Mouse (Mus musculus): Measurements from ENCODE around the gene Shroom3. TPM values are rescaled to one million over a fixed set of nuclear protein-coding genes. Genes with fewer than 3 reads are reported as not detected.

The Shroom3 gene
- total RNA-seq (2022): 1 to 10 TPM in 1 of 4 experiments, under 1 TPM in 3; 0.29 to 1.0 (median 0.81) TPM

DNA sequence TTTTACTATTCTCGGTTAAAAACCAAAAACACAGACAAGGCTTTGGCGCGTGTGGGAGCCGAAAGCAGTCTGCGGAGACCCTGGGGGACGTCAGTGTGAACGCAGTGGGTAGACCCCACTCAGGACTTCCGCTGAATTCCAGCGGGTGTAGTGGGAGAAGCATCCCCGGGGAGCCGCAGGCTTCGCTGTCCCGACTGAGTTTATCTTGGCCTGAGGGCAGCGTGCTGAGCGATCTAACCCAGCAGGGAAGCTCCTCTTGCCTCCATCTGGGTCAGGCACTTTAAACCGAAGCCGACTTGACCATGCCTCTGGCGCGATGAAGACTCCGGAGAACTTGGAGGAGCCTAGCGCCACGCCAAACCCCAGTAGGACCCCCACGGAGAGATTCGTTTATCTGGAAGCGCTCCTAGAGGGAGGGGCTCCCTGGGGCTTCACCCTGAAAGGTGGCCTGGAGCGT lies at the start of gene Shroom3:
Shroom3 (plus strand) TSS at position 85 of the 457 bp plus-strand sequence.
- no peak for DNase-seq (ENCODE audit: low spot score in 2 of 2)

DNA sequence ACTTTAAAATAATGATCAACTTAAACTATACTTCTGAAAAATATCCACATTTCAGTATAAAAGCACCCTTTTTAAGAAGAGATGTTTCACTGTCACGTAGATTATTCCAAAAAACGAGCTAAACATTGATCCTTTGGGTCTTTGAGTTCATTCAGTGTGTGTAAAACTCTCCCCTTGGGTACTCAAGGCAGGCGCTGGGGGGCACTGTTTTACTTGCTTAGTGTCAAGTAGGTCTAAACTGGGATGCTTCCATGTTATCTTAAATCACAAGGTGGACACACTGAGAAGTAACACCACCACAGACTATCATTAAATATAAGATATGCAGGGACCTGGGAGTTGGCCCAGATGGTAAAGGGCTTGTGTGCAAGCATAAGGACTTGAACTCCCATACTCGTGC lies 49.7 kb upstream of the Shroom3 start:
- no peak for DNase-seq (ENCODE audit: low spot score in 2 of 2)

DNA sequence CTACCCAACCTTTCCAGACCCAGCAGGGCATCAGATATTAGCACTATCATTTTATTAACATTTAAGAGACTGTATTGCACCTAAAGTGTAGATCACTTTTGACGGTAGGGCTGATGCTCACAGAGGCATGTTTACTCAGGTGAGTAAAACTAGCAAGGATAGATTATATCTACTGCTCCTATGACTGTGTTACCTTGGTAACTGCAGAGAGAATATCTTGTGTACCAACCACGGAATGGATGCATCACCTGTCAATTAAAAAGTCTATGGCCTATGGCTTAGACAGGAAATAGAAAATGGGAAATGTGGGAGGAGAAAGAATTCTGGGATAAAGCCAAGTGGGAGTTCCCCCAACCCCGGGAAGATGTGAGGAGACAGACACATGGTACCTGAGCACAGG lies 48.3 kb upstream of the Shroom3 start:
- DNase-seq (ENCODE audit: low spot score in 2 of 2): no peak

DNA sequence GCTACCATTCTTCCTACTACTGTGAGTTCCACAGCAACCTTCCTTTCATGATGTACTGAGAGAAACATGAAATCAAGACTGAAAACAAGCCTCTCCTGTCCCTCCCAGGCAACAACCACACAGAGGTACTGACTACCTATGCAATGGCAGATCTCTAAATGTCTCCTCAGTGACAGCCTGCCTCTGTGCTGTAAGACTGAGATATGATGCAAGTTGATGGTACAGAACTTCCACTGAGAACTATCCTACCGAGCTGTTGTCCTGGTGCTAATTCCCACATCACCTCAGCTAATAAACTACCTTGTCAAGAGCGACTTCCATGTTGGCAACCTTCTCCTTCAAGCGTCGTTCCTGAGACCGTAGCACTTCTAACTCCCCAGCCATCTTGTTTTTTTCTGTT lies 47.3 kb upstream of the Shroom3 start:
- no peak for DNase-seq (ENCODE audit: low spot score in 2 of 2)

DNA sequence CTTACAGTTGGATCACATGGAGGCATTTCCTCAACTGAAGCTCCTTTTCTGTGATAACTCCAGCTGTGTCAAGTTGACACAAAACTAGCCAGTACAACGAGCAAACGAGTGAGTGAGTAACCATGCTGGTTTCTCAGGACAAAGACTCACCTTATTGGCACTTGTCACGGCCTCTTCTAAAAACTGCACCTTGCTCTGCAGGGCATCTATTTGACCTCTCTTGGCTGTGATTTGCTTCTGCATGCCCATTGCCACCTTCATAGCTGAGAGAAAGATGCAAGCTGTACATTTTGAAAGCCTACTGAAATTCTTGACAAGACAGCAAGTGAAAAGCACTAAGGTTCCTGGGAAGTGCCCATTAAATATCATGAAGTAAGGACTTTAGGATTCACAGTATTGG lies 42.4 kb upstream of the Shroom3 start:
- DNase-seq (ENCODE audit: low spot score in 2 of 2): no peak

DNA sequence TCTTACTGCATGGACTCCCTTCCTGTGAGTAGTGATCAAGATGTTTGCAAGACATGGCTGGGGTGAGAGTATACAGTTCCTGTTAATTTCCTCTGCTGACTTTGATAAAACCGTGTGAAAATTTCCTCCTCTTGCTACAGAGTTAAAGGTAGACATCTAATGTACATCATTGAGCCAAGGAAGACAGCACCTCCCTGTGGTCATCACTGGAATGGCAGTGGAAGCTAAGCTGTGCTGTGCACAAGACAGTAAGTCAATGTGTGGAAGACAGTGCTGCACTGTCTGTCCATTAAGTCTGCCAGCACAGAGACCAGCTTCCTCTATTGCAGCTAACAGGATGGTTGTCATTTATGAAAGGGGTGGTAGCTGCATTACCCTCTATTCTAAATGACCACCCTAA lies 27.0 kb upstream of the Shroom3 start:
- peak; percentile 46 for DNase-seq (ENCODE audit: low spot score in 2 of 2)

DNA sequence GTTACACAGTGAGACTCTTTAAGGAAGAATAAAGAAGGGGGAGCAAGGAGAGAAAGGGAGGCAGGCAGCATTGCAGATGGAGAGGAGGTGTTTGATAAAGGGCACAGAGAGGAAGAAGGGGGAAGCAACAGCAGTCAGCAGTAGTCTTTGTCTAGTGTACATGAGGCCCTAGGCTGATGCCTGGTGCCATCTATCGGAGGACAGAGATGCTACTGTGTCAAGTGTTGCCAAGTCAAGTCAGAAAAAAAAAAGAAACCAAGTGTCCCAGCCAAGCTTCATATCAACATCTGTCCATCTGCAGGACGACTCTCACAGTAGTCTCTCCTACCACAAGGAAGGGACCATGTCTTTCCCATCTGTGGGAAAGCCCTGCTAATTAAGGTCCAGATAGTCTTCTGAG lies 18.9 kb upstream of the Shroom3 start:
- DNase-seq (ENCODE audit: low spot score in 2 of 2): no peak

DNA sequence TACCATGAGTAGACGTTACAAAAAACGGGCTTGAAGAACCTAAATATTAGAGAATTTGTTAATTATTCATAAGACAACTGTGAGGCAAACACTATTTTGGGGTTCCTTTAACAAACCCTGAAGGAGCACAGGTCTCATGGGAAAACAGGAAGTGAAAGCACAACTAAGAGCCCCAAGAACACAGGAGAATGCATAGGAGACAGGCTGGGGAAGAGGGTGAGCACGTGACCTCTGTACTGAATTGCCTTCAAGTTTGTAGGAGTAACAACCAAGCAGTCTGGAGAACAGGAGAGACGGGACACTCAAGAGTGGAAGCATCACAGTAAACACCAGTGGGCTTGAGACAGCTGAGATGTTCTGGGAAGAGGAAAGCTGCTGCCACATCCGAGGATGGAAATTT lies 16.4 kb upstream of the Shroom3 start:
- no peak for DNase-seq (ENCODE audit: low spot score in 2 of 2)

DNA sequence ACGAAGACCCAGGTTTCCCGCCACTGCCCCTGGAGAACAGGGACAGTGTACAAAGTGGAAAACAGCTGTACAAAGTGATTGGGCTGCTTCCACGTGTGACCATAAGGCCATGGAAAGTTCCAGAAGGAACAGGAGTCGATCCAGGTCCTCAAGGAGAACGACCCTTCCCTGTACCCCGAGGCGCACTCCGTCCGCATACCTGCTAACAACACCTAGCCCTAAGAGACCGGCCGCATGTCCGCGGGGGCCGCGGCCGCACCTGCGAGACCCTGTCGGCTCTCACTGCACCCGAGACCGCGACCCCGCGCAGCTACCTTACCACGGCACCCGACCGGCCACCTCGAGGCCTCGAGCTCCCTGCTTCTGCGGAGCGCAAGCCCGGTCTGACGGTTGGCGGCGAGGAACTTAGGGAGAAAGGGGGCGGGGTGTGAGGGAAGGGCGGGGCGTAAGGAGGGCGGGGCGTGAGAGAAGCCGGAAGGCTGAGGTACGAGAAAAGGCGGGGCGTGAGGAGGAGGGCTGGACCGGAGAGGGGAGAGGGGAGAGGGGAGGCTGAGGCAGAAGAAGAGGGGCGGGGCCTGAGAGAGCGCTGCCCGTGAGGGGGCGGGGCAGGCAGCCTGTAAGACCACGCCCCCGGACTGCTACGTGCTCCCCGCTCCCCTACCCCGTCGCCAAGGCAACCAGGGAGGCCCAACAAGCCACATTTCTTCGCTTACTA lies 8.2 kb upstream of the Shroom3 start, which contains the start of gene Ccdc158:
Ccdc158 (minus strand) TSS at position 413 of the 715 bp plus-strand sequence.
- peak; percentile 23 to 58 for DNase-seq (ENCODE audit: low spot score in 2 of 2)

DNA sequence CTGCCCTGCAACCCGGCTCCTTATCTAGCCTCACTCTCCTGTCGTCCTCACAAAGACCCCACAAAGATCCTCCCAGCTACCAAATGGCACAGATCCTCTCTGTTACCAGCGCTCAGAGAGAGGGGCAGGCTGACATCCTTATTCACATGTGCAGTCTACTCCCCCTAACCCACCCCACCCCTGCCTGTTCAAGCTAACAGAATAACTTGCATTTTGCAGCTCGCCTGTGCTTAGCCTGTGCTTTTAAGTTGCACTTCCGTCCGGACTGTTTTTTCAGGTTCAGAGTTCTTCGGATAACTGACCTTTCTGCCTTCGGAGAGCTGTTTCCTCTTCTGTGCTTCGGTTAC lies 7.7 kb upstream of the Shroom3 start:
- no peak for DNase-seq (ENCODE audit: low spot score in 2 of 2)

DNA sequence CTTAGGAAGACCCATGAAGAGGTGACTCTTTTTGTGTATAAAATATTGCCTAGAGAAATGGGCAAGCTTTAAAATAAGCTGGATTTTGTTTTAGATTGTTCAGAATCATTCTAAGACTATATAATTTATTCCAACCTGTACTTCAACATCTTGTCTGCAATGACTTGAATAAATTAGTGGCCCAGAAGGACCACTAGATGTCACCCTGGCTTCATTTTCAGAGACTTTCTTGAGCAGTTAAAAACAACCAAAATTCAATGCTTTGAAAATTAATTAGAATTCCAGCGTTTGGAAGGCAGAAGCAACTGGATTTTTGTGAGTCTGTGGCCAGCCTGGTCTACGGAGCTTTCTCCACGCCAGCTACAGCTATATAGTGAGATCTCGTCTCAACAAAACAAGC lies 3.8 kb upstream of the Shroom3 start:
- no peak for DNase-seq (ENCODE audit: low spot score in 2 of 2)

DNA sequence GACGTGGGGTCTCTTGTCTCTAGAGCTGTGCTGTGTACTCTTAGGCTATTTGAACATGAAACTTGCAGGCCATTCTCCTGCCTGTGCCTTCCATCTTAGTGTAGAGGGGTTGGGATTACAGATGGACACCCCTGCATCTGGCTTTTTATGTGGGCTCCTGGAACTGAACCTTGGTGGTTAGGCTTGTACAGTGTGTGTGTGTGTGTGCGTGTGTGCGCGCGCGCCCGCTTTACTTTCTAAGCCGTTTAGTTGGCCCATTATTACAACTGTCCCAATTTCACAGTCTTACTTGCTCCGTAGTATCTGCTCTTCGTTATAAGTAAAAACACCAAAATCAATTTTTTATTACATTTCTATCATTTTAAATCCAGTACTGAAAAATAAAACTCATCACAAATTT lies 1.4 kb upstream of the Shroom3 start:
- DNase-seq (ENCODE audit: low spot score in 2 of 2): no peak

DNA sequence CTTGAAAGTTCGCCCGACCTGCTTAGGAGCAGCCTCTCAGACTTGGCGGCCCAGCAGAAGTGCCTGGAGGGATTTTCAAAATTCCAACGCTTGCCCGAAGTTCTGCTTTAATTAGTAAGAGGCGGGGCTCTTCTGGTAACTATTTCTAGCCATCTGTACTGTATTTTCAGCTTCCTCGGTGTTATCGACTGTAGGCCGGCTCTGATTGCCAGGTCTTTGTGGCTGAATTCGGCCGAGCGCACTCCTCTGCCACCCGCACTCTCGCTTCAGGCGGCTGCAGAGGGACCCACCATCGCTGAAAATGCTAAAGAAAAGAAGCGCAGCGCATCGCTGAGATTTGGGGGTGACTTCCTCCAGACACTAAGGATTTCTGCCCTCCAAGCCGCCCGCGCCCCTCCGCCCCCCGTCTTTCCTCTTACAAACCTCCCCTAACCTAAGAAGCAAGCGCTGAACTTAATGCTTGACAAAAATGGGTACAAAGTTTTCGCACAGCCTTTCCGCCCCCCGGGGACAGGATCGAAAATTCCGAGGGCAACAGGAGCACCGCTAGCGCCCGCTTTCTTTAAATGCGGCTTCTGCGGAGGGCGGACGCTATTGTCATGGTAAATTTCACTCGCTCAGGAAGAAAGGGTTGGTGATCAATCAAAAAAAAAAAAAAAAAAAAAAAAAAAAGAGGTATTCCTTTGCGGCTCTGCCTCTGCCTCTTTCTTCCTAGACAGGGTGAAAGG lies 450 bp upstream of the Shroom3 start:
- DNase-seq (ENCODE audit: low spot score in 2 of 2): no peak

DNA sequence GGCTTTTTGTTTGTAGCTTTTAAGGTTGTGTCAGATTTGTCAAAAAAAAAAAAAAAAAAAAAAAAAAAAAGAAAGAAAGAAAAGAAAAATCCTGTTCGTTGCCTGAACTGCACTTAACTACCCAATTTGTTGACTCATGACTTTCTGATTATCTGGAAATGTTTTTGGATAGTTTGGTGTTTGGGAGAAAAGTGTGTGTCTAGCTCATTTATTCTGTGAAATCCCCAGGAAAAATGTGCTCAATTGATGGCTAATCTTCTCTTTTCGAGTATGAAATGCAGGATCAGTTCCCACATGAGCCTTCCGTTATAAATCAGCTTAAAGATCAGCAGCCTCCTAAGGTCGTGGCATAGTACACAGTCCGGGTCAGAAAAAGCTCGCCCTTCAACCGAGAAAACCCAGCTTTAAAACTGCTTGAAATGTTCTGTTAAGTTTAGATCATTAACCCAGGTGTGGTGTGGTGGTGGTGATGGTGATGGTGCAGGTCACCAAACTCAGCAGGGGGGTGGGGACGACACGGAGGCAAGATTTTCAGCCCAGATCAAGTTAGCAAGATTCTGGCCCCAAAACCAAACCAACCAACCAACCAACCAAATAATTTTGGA lies 738 bp downstream of the Shroom3 start:
- no peak for DNase-seq (ENCODE audit: low spot score in 2 of 2)

DNA sequence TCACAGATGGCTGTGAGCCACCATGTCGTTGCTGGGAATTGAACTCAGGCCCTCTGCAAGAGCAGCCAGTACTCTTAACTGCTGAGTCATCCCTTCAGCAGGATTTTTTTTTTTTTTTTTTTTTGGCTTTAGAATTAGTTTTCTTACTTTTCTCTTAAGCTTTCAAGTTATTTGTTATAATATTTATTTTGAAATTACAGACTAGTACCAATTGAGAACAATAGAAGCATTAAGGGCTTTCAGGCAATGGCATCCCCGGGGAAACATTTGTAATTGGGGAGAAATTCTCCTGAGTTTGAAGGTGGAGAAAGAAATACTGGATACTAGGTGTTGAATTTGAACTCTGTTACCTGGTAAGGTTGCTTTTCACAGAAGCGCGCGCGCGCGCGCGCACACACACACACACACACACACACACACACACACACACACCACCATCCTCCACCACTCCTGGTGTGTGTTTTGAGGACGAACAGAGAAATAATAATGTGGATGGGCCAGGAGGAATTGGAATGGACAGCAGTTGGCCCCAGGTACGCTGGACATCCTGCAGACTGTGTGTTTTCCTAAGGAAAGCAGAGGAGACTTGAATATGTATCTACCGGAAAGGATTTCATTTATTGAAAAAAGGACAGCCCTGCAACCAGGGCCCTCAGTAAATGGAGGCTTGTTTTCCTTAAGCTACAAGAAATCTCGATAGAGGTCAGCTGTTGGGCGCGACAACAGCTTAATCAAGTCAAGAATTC lies 1.7 kb downstream of the Shroom3 start:
- no peak for DNase-seq (ENCODE audit: low spot score in 2 of 2)

DNA sequence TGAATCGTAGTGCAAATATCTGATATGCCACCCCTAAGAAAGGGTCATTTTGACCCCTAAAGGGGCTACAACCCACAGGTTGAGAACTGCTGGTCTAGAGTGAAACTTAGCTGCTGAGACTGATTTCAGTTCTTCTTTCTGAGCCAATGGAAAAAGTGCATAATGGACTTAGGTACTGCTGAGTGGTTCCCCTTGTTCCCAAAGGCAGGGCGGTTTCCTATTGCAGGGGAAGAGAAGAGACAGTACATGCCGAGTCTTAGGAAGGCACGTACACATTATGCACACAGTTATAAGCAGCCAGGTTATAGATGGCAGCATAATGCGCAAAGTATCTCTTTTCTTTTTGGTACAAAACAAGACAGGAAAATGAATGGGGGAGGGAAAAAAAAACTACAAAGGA lies 4.9 kb downstream of the Shroom3 start:
- DNase-seq (ENCODE audit: low spot score in 2 of 2): no peak

DNA sequence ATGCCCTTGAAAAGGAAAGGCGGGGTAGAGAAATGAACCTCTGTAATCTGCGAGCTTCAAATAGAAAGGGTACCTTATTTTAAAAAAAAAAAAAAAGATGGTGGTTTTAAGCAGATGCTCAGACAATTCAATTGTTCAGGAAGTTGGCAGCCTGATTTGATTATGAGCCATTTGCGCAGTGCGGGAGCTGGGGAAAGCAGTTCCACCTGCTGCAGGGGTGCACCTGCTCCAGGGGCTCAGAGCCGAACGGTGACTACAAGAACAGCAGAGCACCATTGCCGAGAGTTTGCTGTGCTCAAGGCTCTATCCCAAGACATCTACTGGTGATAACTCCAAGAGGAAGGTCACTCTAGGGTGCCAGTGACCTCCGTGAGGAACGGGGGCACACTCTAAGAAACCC lies 5.3 kb downstream of the Shroom3 start:
- DNase-seq (ENCODE audit: low spot score in 2 of 2): no peak

DNA sequence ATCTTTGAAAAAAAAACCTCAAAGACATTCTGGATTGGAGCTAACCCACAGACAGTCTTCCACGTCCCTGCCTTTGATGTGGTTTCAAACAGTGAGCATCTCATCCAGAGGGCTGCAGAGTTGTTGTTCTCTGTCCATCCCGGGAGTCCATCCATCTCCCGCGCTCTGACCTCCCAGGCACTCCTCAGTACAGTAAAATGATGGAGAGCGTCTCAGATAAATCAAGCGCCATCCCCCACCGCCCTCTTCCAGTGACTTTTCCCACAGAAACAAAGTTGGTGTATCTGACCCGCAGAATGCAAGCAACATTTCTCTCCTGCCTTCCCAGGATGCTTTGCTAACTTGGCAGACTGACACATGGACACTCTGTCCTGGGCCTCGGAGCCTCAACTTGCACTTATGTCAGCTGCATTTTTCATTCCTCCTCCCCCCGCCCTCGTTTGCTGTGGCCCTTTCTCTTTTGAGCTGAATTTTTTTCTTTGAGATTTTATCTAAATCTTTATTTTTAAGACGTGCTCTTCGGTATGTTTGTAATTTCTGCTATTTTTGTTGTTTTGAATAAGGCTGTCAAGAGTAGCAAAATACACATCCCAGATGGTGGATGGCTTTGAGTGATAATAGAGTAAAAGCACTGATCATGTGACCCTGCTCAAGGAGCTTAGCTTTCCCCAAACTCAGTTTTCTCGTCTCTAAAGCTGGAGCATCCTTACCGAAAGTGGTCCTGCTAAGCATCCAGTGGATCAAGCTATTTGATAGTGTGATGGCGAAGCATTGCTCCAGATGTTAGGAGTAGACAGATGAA lies 9.2 kb downstream of the Shroom3 start:
- DNase-seq (ENCODE audit: low spot score in 2 of 2): no peak

DNA sequence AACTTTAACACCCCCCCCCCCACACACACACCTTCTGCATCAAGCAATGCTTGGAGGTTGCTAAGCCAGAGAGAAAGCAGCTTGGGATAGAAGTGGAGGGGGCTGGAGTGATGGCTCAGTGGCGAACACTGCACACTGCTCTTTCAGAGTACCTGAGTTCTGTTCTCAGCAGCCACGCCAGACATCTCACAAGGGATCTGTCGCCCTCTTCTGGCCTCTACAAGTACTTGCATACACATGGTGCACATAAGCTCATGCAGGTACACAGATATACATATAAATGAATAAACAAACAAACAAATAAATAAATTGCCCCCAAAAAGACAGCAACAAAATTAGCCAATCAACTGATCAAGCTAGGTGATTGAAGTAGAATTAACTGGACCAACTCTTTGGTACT lies 10.5 kb downstream of the Shroom3 start:
- DNase-seq (ENCODE audit: low spot score in 2 of 2): no peak

DNA sequence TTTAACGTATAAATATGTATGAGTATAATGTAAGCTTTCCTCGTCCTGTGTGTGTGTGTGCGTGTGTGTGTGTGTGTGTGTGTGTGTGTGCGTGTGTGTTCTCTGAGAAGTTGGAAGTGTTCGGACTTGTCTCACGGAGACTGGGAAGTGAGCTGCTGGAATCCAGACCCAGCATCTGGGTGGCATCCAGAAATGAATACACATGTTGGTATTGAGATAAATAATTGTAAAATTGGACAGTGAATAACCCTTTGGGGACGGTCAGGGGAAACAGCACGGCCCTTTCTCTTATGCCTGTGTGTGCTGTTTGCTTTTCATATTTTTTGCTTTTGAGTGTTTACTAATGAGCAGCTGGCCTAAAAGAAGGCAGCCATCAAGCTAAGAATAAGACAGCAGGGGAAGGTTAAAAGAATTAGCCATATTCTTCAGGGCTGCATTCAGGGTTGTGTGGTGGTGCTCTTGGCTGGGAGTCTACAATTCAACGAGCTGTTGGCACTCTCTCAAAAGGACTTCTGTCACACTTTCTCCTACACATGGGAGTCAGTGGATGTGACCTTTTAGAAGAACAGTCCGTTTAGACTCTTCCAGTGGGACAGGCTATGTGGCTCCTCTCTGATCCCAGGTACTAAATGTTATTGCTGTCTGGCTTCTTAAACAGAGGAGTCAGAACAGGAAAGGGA lies 11.2 kb downstream of the Shroom3 start:
- DNase-seq (ENCODE audit: low spot score in 2 of 2): no peak
